Mouse (Mus musculus) B cell, adult 62 days (primary cell): Measurements from ENCODE around the gene Igfbp7. TPM values are rescaled to one million over a fixed set of nuclear protein-coding genes. Genes with fewer than 3 reads are reported as not detected.

ENCODE experiments used
- total RNA-seq: library from RNA; stranded (reverse); gene quantifications from 4 replicates; pipeline ENCODE4 v1.2.4, GENCODE M21; 2023

Igfbp7 gene
- total RNA-seq = 0.55 to 0.85 TPM in 2 of 4 replicates, not detected in the others

DNA sequence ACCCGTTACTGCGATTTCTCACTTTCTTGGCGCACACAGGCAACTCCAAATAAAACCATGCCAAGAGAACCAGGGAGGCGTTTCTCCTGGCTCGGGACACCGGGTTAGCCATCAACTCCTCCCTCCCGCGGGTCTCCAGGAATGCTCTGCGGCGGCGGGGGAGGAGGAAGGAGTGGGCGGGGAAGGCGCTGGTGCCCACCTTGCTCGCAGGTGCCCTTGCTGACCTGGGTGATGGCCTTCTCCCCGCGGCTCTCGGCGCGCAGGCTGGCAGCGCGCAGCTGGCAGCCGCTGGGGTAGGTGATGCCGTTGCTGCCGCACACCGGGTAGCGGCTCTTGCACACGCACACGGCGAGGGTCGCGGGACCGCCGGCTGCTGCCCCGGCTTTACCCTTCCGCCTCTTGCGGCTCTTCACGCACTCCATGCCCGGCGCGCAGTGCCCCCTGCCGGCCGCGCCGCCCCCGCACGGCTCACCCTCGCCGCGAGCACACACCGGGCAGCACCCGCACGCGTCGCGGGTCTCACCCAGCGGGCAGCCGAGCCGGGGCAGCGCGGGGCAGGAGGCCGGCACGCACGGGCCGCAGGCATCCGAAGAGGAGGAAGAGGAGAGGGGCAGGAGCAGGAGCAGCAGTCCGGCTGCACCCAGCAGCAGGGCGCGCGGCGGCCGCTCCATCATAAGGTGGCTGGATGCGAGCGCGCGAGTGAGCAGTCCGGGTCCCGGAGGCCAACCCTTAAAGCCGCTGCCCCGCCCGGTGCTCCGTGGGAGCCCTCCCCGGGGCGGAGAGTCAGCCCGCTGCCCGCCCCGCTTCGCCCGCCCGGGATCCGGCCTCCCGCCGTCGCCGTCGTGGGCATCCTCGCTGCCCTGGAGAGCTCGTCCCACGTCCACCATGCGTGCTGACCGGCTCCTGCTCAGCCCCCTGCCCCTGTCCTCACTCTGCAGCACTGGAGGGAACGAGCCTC is at the start of gene Igfbp7:
Gene Igfbp7, minus strand, starts transcription at position 701 of the 958 bp plus-strand sequence.

DNA sequence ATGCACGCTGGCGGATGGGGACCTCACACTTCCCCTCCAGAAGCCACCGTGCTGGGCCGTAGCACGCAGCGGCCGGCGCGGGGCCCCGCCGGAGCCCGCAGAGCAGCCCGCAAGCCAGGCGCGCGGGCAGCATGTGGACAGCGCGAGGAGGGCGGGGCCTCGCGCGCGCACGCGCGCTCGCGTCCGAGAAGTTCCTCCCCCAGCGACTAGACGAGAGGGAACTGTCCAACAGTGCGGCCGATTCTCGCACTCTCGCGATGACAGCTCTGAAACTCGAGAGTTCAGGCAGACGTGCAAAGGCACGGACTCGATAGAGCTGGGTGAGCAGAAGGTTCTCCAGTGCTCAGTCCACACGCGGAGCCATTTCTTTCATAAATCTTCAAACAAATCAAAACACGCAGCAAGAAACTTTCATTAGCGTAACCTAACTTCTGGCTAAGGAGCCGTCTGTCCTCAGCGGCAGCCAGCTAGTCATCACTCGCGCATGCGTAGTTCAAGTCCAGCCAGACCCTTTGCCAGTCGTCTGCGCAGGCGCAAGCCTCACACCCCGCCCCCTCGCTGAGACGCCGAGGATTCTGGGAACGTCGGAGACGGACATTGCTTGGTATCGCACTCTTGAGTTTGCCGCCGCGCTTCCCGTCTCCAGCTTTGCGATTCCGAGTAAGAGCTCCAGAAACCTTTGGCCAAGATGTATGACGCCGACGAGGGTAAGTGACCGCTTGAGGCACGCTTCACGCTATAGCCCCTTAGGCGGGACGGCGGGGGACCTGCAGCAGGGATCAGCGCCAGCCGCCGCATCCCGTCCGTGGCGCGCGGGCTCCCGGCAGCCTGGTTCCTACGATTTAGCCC is 97.7 kb downstream of the Igfbp7 start, which contains the start of the genes Noa1 and Polr2b:
Gene Noa1, minus strand, starts transcription at position 161 of the 849 bp plus-strand sequence.
Gene Polr2b, plus strand, starts transcription at position 224 of the 849 bp plus-strand sequence.

Other genes starting within 250 kb of the Igfbp7 start
- not detected in 4 replicates for gene Spink2, start 196.6 kb downstream of the Igfbp7 start, total RNA-seq
- 64.6 to 76.6 TPM (median 67.4 TPM) in 4 replicates for gene Rest, start 142.6 kb downstream of the Igfbp7 start, total RNA-seq
- gene Noa1, start 98.0 kb downstream of the Igfbp7 start, total RNA-seq = 29.3 to 35.0 TPM (median 30.5 TPM) in 4 replicates
- gene Polr2b, start 97.9 kb downstream of the Igfbp7 start, total RNA-seq = 58.3 to 68.1 TPM (median 62.6 TPM) in 4 replicates